Comparison of ENCODE assay signal across 7 mouse cellular contexts in genomic region chr5:36040398-36041235, GRCm38 (mm10).
DNase-seq lines count a peak whose midpoint lies in the region; ATAC-seq and TF ChIP-seq lines count a peak whose summit lies in the region.

No protein-coding gene starts in this region.

- no peak for TF ChIP-seq EP300 in liver, postnatal 0 days (IDR thresholded peaks at IDR 0.05; ENCODE audit: low read depth)

- TF ChIP-seq CTCF in liver, postnatal 0 days (IDR thresholded peaks at IDR 0.05; ENCODE audit: low read depth) = no peak

- H3K27ac ChIP-seq in lung, embryonic 15.5 days = peak overlapping the region; percentile 59
- H3K27ac ChIP-seq in embryonic facial prominence, embryonic 14.5 days (replicated peaks; ENCODE audit: low read depth, low read length) = peak overlapping the region; percentile 56; the same call in 1 of the 2 replicates
- peak overlapping the region; percentile 72 for H3K27ac ChIP-seq in heart, embryonic 12.5 days (ENCODE audit: poor library complexity, severe bottlenecking)
- peak overlapping the region; percentile 67 for H3K27ac ChIP-seq in limb, embryonic 15.5 days
- H3K27ac ChIP-seq in stomach, embryonic 14.5 days (ENCODE audit: low read length) = peak overlapping the region; percentile 52
- no peak overlapping the region for H3K27ac ChIP-seq in liver, postnatal 0 days (ENCODE audit: low read depth)

- H3K4me2 ChIP-seq in lung, embryonic 15.5 days = no peak overlapping the region; the same call in 1 of the 2 replicates
- no peak overlapping the region; the same call in 1 of the 2 replicates for H3K4me2 ChIP-seq in embryonic facial prominence, embryonic 14.5 days (ENCODE audit: low read depth, low read length)
- H3K4me2 ChIP-seq in heart, embryonic 12.5 days = no peak overlapping the region
- H3K4me2 ChIP-seq in limb, embryonic 15.5 days = no peak overlapping the region
- no peak overlapping the region for H3K4me2 ChIP-seq in stomach, embryonic 14.5 days (replicated peaks; ENCODE audit: low read depth, low read length)
- H3K4me2 ChIP-seq in liver, postnatal 0 days (ENCODE audit: low read depth, low read length) = no peak overlapping the region

- H3K9ac ChIP-seq in lung, embryonic 15.5 days = no peak overlapping the region
- 0 out of 2 replicates have a peak overlapping the region, but pooled peaks have one; percentile 22 for H3K9ac ChIP-seq in embryonic facial prominence, embryonic 14.5 days (ENCODE audit: low read depth, low read length)
- H3K9ac ChIP-seq in heart, embryonic 12.5 days = 0 out of 2 replicates have a peak overlapping the region, but pooled peaks have one; percentile 24
- H3K9ac ChIP-seq in limb, embryonic 15.5 days = no peak overlapping the region
- no peak overlapping the region for H3K9ac ChIP-seq in stomach, embryonic 14.5 days (replicated peaks; ENCODE audit: low read depth, low read length)
- no peak overlapping the region for H3K9ac ChIP-seq in liver, postnatal 0 days (replicated peaks)

- no peak overlapping the region for H3K4me3 ChIP-seq in lung, embryonic 15.5 days
- H3K4me3 ChIP-seq in embryonic facial prominence, embryonic 14.5 days (ENCODE audit: low read depth, low read length) = no peak overlapping the region
- H3K4me3 ChIP-seq in heart, embryonic 12.5 days = no peak overlapping the region
- H3K4me3 ChIP-seq in limb, embryonic 15.5 days = no peak overlapping the region
- no peak overlapping the region for H3K4me3 ChIP-seq in stomach, embryonic 14.5 days (ENCODE audit: low read depth, low read length)
- no peak overlapping the region for H3K4me3 ChIP-seq in liver, postnatal 0 days (ENCODE audit: low read depth, low read length)

- DNase-seq in lung, postnatal 25 days (ENCODE audit: low spot score) = no peak
- peak; percentile 85 for DNase-seq in embryonic facial prominence, embryonic 14.5 days (ENCODE audit: low spot score)
- DNase-seq in liver, postnatal 0 days = no peak

- H3K36me3 ChIP-seq in lung, embryonic 15.5 days = no peaks in the 10 kb centered on the region
- H3K36me3 ChIP-seq in embryonic facial prominence, embryonic 14.5 days (ENCODE audit: control insufficient read depth, insufficient read depth, low read length) = peaks cover 12% of the 10 kb centered on the region; the same call in 1 of the 2 replicates
- H3K36me3 ChIP-seq in heart, embryonic 12.5 days = peaks cover 10% of the 10 kb centered on the region
- H3K36me3 ChIP-seq in limb, embryonic 15.5 days = peaks cover 15% of the 10 kb centered on the region
- no peaks in the 10 kb centered on the region; the same call in 1 of the 2 replicates for H3K36me3 ChIP-seq in stomach, embryonic 14.5 days (ENCODE audit: control insufficient read depth, insufficient read depth, low read length)
- H3K36me3 ChIP-seq in liver, postnatal 0 days (replicated peaks; ENCODE audit: insufficient read depth, low read length) = no peaks in the 10 kb centered on the region

- H3K27me3 ChIP-seq in lung, embryonic 15.5 days = no peaks in the 10 kb centered on the region
- H3K27me3 ChIP-seq in embryonic facial prominence, embryonic 14.5 days (replicated peaks; ENCODE audit: control insufficient read depth, insufficient read depth, low read length) = no peaks in the 10 kb centered on the region
- H3K27me3 ChIP-seq in heart, embryonic 12.5 days (replicated peaks) = no peaks in the 10 kb centered on the region
- H3K27me3 ChIP-seq in limb, embryonic 15.5 days = no peaks in the 10 kb centered on the region
- H3K27me3 ChIP-seq in stomach, embryonic 14.5 days (ENCODE audit: control insufficient read depth, insufficient read depth, low read length) = no peaks in the 10 kb centered on the region
- no peaks in the 10 kb centered on the region for H3K27me3 ChIP-seq in liver, postnatal 0 days (ENCODE audit: insufficient read depth, low read length)

- no peaks in the 10 kb centered on the region for H3K9me3 ChIP-seq in lung, embryonic 15.5 days
- H3K9me3 ChIP-seq in embryonic facial prominence, embryonic 14.5 days (ENCODE audit: control insufficient read depth, low read length) = no peaks in the 10 kb centered on the region
- no peaks in the 10 kb centered on the region for H3K9me3 ChIP-seq in heart, embryonic 12.5 days (replicated peaks)
- no peaks in the 10 kb centered on the region for H3K9me3 ChIP-seq in limb, embryonic 15.5 days
- H3K9me3 ChIP-seq in stomach, embryonic 14.5 days (ENCODE audit: control insufficient read depth, low read depth, low read length) = no peaks in the 10 kb centered on the region
- H3K9me3 ChIP-seq in liver, postnatal 0 days (ENCODE audit: low read length) = no peaks in the 10 kb centered on the region

- 38% methylated on average over 13 of the region's 13 CpGs for WGBS in lung, embryonic 15.5 days
- WGBS in embryonic facial prominence, embryonic 14.5 days = 45% methylated on average over 13 of the region's 13 CpGs
- 55% methylated on average over 13 of the region's 13 CpGs for WGBS in heart, embryonic 12.5 days
- 44% methylated on average over 13 of the region's 13 CpGs for WGBS in limb, embryonic 15.5 days
- 41% methylated on average over 13 of the region's 13 CpGs for WGBS in stomach, embryonic 14.5 days
- WGBS in liver, postnatal 0 days (ENCODE audit: insufficient replicate concordance) = 65% methylated on average over 13 of the region's 13 CpGs

- H3K4me1 ChIP-seq in lung, embryonic 15.5 days = peaks cover 20% of the 10 kb centered on the region
- peaks cover 17% of the 10 kb centered on the region for H3K4me1 ChIP-seq in embryonic facial prominence, embryonic 14.5 days (ENCODE audit: control insufficient read depth, insufficient read depth, low read length)
- peaks cover 39% of the 10 kb centered on the region for H3K4me1 ChIP-seq in heart, embryonic 12.5 days (replicated peaks)
- peaks cover 20% of the 10 kb centered on the region for H3K4me1 ChIP-seq in limb, embryonic 15.5 days
- H3K4me1 ChIP-seq in stomach, embryonic 14.5 days (ENCODE audit: control insufficient read depth, insufficient read depth, low read length) = peaks cover 19% of the 10 kb centered on the region
- no peaks in the 10 kb centered on the region for H3K4me1 ChIP-seq in liver, postnatal 0 days (ENCODE audit: insufficient read depth)

- peak; percentile 78 for ATAC-seq in lung, embryonic 15.5 days (ENCODE audit: borderline replicate concordance, extremely low read depth, low FRiP score, low TSS enrichment)
- ATAC-seq in embryonic facial prominence, embryonic 14.5 days (ENCODE audit: low read depth) = peak; percentile 86
- peak; percentile 73 for ATAC-seq in heart, embryonic 12.5 days (ENCODE audit: insufficient number of reproducible peaks, low FRiP score)
- no peak; the same call in 1 of the 2 replicates for ATAC-seq in limb, embryonic 15.5 days (ENCODE audit: insufficient number of reproducible peaks, low FRiP score, low TSS enrichment, low read depth)
- ATAC-seq in stomach, embryonic 14.5 days (ENCODE audit: insufficient number of reproducible peaks, insufficient read depth, low FRiP score, low read depth) = peak; percentile 64; the same call in 1 of the 2 replicates
- no peak for ATAC-seq in liver, postnatal 0 days

Comparison
In these comparisons a context has a peak if more than half of its experiments do, and no peak if none do; other contexts are left out.
1. ATAC-seq: peak in lung, embryonic 15.5 days (single experiment), embryonic facial prominence, embryonic 14.5 days (single experiment), heart, embryonic 12.5 days (single experiment) and stomach, embryonic 14.5 days (single experiment); none in limb, embryonic 15.5 days (single experiment) and liver, postnatal 0 days (single experiment).
2. H3K9ac ChIP-seq: peak in embryonic facial prominence, embryonic 14.5 days (single experiment) and heart, embryonic 12.5 days (single experiment); none in lung, embryonic 15.5 days (single experiment), limb, embryonic 15.5 days (single experiment), stomach, embryonic 14.5 days (single experiment) and liver, postnatal 0 days (single experiment).